Mouse (Mus musculus): ENCODE measurements around the gene Gm364. TPM values are rescaled to one million over a fixed set of nuclear protein-coding genes. Genes with fewer than 3 reads are reported as not detected.

Gene Gm364
- not detected for total RNA-seq (2022)

- DNase-seq (ENCODE audit: low spot score in 2 of 2), result no peak
These were observed at the start of gene Gm364 for GRCm38 (mm10) chrX:57408769-57409168. Gene Gm364 (plus strand): TSS chrX:57409154.

GRCm38 (mm10) chrX:57359316-57359715 is 49.6 kb upstream of the Gm364 start:
- DNase-seq (ENCODE audit: low spot score in 2 of 2), result no peak

- no peak for DNase-seq (ENCODE audit: low spot score in 2 of 2)
These were observed 43.9 kb upstream of the Gm364 start for GRCm38 (mm10) chrX:57364891-57365569.

- no peak for DNase-seq (ENCODE audit: low spot score in 2 of 2)
These were observed 36.0 kb upstream of the Gm364 start for GRCm38 (mm10) chrX:57372965-57373364.

DNA sequence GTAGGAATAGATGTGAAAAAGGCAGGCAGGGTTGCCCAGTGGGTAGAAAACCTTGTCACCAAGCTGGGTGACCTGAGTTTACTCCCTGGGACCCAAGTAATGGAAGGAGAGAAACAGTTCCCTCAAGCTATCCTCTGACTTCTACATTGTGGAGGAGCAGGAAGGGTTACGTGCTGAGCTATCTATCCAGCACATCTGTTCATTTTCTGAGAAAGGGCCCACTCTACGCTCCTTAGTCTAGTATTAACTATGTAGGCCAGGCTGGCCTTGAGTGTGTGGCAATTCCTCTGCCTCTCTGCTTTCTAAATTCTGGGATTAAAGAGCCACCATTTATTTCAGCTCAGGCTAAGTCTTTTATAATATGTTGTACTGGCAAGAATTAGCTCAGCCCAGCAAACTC is 35.4 kb upstream of the Gm364 start:
- no peak for DNase-seq (ENCODE audit: low spot score in 2 of 2)

DNA sequence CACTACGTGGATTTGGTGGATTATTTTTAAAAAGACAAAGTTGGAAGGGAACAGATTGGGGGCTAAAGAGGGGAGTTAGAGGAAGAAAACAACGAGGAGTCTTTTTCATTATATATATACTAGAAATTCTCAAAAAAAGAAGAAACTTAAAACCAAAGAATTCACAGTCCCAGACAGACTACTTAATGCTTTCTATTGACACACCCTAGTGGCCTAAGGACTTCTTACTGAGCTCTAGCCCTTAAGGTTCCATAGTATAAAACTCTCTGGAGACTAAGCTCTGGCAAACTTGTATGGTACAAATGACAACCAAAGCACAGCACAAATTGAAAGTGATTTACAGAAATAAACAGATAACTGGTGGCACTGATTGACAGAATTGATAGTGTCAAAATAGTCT is 34.9 kb upstream of the Gm364 start:
- no peak for DNase-seq (ENCODE audit: low spot score in 2 of 2)

- DNase-seq (ENCODE audit: low spot score in 2 of 2), result no peak
These were observed 31.9 kb upstream of the Gm364 start for GRCm38 (mm10) chrX:57377096-57377495.

DNA sequence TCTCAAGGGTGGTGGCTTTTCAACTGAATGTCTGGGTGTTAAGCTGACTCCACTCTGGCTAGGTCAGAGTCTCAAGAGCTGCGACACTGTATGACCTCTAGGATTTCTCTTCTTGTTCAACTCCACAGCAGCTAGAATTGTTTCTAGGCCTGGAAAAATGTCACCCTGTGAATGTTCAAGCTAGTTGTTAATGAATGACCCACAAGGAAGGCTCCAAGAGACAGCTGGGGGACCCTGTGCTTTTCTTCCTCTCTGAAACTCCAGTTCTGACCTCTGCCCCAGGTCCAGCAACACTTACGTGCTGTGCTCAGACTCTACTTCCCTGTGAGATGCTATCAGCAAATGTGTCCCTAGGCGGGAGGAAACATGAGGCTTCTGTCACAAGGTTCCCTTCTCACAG is 30.4 kb upstream of the Gm364 start:
- DNase-seq (ENCODE audit: low spot score in 2 of 2), result no peak

- DNase-seq (ENCODE audit: low spot score in 2 of 2), result no peak
These were observed 28.0 kb upstream of the Gm364 start for GRCm38 (mm10) chrX:57380915-57381314.

- peak; percentile 70 to 79 for DNase-seq (ENCODE audit: low spot score in 2 of 2)
These were observed 16.3 kb upstream of the Gm364 start, which contains the start of gene Rbmx for GRCm38 (mm10) chrX:57392367-57393246. Gene Rbmx (minus strand): TSS chrX:57393036.

- DNase-seq (ENCODE audit: low spot score in 2 of 2), result no peak
These were observed 15.5 kb upstream of the Gm364 start for GRCm38 (mm10) chrX:57393412-57393811.

DNA sequence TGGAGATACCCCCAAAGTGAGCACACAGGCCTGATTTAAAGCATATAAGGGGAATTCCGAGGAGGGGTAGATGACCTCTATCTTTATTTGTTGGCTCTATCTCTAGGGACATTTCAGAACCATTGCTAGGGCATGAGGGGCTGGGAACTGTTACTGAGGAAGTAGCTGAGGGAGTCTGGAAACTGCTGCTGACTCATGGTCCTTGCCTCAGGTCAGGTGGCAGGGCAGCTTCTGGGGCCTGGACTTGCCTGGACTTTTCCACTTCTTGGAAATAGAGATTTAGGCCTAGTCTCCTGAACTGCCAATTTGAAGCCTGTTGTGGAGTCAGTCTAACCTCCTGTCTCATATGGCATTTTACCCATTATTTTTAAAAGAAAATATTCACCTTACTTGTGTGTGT is 7.6 kb upstream of the Gm364 start:
- no peak for DNase-seq (ENCODE audit: low spot score in 2 of 2)

DNA sequence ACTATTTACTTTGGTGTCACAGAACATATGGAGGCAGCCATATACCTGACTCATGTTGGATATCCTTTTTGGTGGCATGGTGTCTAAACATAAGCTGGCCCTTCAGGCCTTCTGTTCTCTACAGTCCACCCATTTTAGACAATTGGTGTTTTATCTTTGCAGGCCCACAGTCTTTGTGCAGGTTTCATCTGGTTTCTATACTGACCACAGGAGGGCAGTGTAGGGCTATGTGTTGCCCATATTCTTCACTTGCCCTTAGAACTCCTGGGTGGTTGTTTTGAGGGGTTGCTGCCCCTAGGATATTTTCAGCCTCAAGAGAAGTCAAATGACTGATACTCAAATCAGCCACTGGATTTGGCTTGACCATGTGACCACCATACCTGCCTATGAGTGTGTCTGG is 5.3 kb upstream of the Gm364 start:
- DNase-seq (ENCODE audit: low spot score in 2 of 2), result no peak

GRCm38 (mm10) chrX:57431610-57432009 is 22.7 kb downstream of the Gm364 start:
- DNase-seq (ENCODE audit: low spot score in 2 of 2), result no peak

GRCm38 (mm10) chrX:57433897-57434296 is 24.9 kb downstream of the Gm364 start:
- no peak for DNase-seq (ENCODE audit: low spot score in 2 of 2)

DNA sequence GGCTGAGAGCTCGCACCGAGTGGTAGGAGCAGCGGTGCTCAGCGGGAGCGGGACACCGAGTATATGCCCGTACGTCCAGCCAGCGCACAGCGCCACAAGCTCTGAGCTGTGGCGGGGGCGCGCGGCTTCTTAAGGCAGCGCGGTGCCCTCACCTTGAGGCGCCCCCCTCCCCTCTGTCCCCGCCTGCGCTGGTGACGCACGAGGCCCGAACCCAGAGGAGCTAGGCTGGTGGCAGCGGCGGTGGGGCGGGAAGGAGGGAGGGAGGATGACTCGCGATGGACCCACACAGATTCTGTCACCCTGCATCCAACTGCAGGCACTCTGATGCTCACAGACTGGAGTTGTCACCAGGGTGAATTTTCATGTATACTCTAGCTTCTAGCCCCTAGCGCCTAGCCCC is 94.7 kb downstream of the Gm364 start, which contains the start of gene Gpr101:
Gpr101 (minus strand) TSS at position 124 of the 400 bp plus-strand sequence.
- DNase-seq (ENCODE audit: low spot score in 2 of 2), result no peak

- DNase-seq (ENCODE audit: low spot score in 2 of 2), result no peak
These were observed 97.3 kb downstream of the Gm364 start for GRCm38 (mm10) chrX:57506247-57506646.

DNA sequence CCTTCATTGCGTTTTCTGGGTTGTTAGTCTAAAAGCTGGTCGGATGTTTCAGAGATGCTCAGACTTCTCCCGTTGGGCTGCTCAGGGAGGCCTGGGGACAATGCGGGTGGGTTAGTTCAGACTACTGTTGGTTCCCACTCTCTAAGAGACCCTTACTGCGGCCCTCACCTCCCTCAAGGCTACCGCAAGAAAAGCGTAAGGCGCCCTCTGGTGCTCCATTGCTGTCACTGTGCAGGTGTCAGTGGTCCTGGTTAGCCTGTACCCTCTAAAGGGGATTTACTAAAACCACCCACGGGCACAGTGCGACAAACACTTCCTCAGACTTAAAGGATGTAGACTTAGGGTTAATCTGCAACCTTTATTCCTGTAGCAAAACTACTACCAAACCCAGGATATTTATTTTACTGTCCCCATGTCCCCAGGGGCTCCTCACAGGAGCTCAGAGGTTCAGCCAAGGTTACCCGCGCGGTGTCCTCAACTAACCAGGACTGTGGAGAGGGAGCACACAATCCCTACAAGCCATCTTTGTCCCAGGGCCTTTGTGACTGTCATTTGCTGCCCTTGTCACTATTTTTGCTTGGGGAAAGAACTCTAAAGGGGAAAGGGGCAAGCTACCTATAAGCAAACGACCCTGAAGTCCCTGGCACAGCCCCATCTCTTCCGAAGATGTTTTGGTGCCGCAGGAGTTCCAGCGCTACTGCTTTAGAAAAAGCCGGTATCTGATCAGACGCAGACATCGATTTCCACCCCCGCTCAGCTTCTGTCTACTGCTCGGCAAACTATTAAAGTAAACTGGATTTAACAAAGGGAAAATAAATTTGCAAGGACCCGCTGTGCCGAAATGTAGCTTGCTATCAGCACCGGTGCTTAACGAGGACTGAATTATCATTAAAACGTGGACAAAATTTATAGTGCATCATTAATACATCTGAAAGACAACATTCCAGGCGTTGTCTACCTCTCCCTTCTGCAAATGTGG is 112.5 kb downstream of the Gm364 start:
- DNase-seq (ENCODE audit: low spot score in 2 of 2), result no peak

Data from left cerebral cortex, adult 8-10 months (tissue).